Mouse (Mus musculus): ENCODE measurements around the gene Mettl5. TPM values are rescaled to one million over a fixed set of nuclear protein-coding genes. Genes with fewer than 3 reads are reported as not detected.

The Mettl5 gene
- polyA plus RNA-seq, 1 experiment from 2014 or later: 32.9 TPM

GRCm38 (mm10) chr2:69896224-69896581 lies 10.8 kb upstream of the Mettl5 start:
- Histone ChIP-seq H3K4me1 (ENCODE audit: control insufficient read depth, insufficient read depth, low read length) (peaks cover 5% of the 10 kb centered on the region; the same call in 1 of the 2 replicates), H3K4me2 (ENCODE audit: low read depth) (no peak overlapping the region), H3K9ac (ENCODE audit: low read length) (no peak overlapping the region), H3K9me3 (ENCODE audit: control insufficient read depth, low read length) (no peaks in the 10 kb centered on the region), H3K36me3 (ENCODE audit: control insufficient read depth, insufficient read depth, low read length) (no peaks in the 10 kb centered on the region), H3K4me3 (ENCODE audit: low read depth, low read length) (no peak overlapping the region), H3K27ac (ENCODE audit: low read depth, low read length) (no peak overlapping the region), H3K27me3 (ENCODE audit: control insufficient read depth, insufficient read depth, low read length) (no peaks in the 10 kb centered on the region)
- ATAC-seq (ENCODE audit: insufficient read depth, low FRiP score, low TSS enrichment) (no peak), DNase-seq (ENCODE audit: low spot score) (no peak)
- whole genome bisulfite sequencing: 96% methylated on average over 4 of the region's 4 CpGs

GRCm38 (mm10) chr2:69895502-69896223 lies 10.2 kb upstream of the Mettl5 start:
- no peak for DNase-seq (ENCODE audit: low spot score)
- no peaks in the 10 kb centered on the region for H3K27me3 ChIP-seq (ENCODE audit: control insufficient read depth, insufficient read depth, low read length)
- H3K36me3 ChIP-seq (ENCODE audit: control insufficient read depth, insufficient read depth, low read length): no peaks in the 10 kb centered on the region
- H3K9ac ChIP-seq (ENCODE audit: low read length): no peak overlapping the region
- no peak overlapping the region for H3K27ac ChIP-seq (ENCODE audit: low read depth, low read length)
- WGBS: 62% methylated on average over 14 of the region's 14 CpGs
- H3K4me3 ChIP-seq (ENCODE audit: low read depth, low read length): no peak overlapping the region
- no peak for ATAC-seq (ENCODE audit: insufficient read depth, low FRiP score, low TSS enrichment)
- peaks cover 5% of the 10 kb centered on the region; the same call in 1 of the 2 replicates for H3K4me1 ChIP-seq (ENCODE audit: control insufficient read depth, insufficient read depth, low read length)
- H3K9me3 ChIP-seq (ENCODE audit: control insufficient read depth, low read length): no peaks in the 10 kb centered on the region
- no peak overlapping the region for H3K4me2 ChIP-seq (ENCODE audit: low read depth)

- Histone ChIP-seq H3K4me2 (ENCODE audit: low read depth) (no peak overlapping the region), H3K4me3 (ENCODE audit: low read depth, low read length) (no peak overlapping the region), H3K4me1 (ENCODE audit: control insufficient read depth, insufficient read depth, low read length) (peaks cover 5% of the 10 kb centered on the region; the same call in 1 of the 2 replicates), H3K36me3 (ENCODE audit: control insufficient read depth, insufficient read depth, low read length) (no peaks in the 10 kb centered on the region), H3K9ac (ENCODE audit: low read length) (no peak overlapping the region), H3K9me3 (ENCODE audit: control insufficient read depth, low read length) (no peaks in the 10 kb centered on the region), H3K27me3 (ENCODE audit: control insufficient read depth, insufficient read depth, low read length) (no peaks in the 10 kb centered on the region), H3K27ac (ENCODE audit: low read depth, low read length) (no peak overlapping the region)
- ATAC-seq (ENCODE audit: insufficient read depth, low FRiP score, low TSS enrichment): no peak
- WGBS: 83% methylated on average over 5 of the region's 5 CpGs
- DNase-seq (ENCODE audit: low spot score): no peak
Measured at GRCm38 (mm10) chr2:69893891-69894290, 8.5 kb upstream of the Mettl5 start.

- no peaks in the 10 kb centered on the region for H3K9me3 ChIP-seq (ENCODE audit: control insufficient read depth, low read length)
- 96% methylated on average over 1 of the region's 1 CpGs for WGBS
- no peak overlapping the region for H3K4me3 ChIP-seq (ENCODE audit: low read depth, low read length)
- DNase-seq (ENCODE audit: low spot score): no peak
- peaks cover 2% of the 10 kb centered on the region; the same call in 1 of the 2 replicates for H3K4me1 ChIP-seq (ENCODE audit: control insufficient read depth, insufficient read depth, low read length)
- no peaks in the 10 kb centered on the region for H3K27me3 ChIP-seq (ENCODE audit: control insufficient read depth, insufficient read depth, low read length)
- no peak for ATAC-seq (ENCODE audit: insufficient read depth, low FRiP score, low TSS enrichment)
- no peak overlapping the region for H3K9ac ChIP-seq (ENCODE audit: low read length)
- no peak overlapping the region for H3K4me2 ChIP-seq (ENCODE audit: low read depth)
- H3K27ac ChIP-seq (ENCODE audit: low read depth, low read length): no peak overlapping the region
- H3K36me3 ChIP-seq (ENCODE audit: control insufficient read depth, insufficient read depth, low read length): no peaks in the 10 kb centered on the region
Measured at GRCm38 (mm10) chr2:69893145-69893544, 7.7 kb upstream of the Mettl5 start.

- DNase-seq (ENCODE audit: low spot score) (no peak), ATAC-seq (ENCODE audit: insufficient read depth, low FRiP score, low TSS enrichment) (no peak)
- no peaks in the 10 kb centered on the region for H3K27me3 ChIP-seq (ENCODE audit: control insufficient read depth, insufficient read depth, low read length)
- no peaks in the 10 kb centered on the region for H3K9me3 ChIP-seq (ENCODE audit: control insufficient read depth, low read length)
- WGBS: 59% methylated on average over 7 of the region's 7 CpGs
- no peak overlapping the region for H3K4me3 ChIP-seq (ENCODE audit: low read depth, low read length)
- H3K9ac ChIP-seq (ENCODE audit: low read length): no peak overlapping the region
- no peak overlapping the region for H3K27ac ChIP-seq (ENCODE audit: low read depth, low read length)
- H3K4me2 ChIP-seq (ENCODE audit: low read depth): no peak overlapping the region
- no peaks in the 10 kb centered on the region for H3K4me1 ChIP-seq (ENCODE audit: control insufficient read depth, insufficient read depth, low read length)
- no peaks in the 10 kb centered on the region for H3K36me3 ChIP-seq (ENCODE audit: control insufficient read depth, insufficient read depth, low read length)
Measured at GRCm38 (mm10) chr2:69890843-69891242, 5.4 kb upstream of the Mettl5 start.

- Histone ChIP-seq H3K4me1 (ENCODE audit: control insufficient read depth, insufficient read depth, low read length) (no peaks in the 10 kb centered on the region), H3K4me3 (ENCODE audit: low read depth, low read length) (no peak overlapping the region), H3K36me3 (ENCODE audit: control insufficient read depth, insufficient read depth, low read length) (no peaks in the 10 kb centered on the region), H3K9me3 (ENCODE audit: control insufficient read depth, low read length) (no peaks in the 10 kb centered on the region), H3K27me3 (ENCODE audit: control insufficient read depth, insufficient read depth, low read length) (no peaks in the 10 kb centered on the region), H3K4me2 (ENCODE audit: low read depth) (no peak overlapping the region), H3K27ac (ENCODE audit: low read depth, low read length) (no peak overlapping the region), H3K9ac (ENCODE audit: low read length) (no peak overlapping the region)
- no peak for ATAC-seq (ENCODE audit: insufficient read depth, low FRiP score, low TSS enrichment)
- 76% methylated on average over 2 of the region's 2 CpGs for WGBS
- no peak for DNase-seq (ENCODE audit: low spot score)
Measured at GRCm38 (mm10) chr2:69888957-69889356, 3.5 kb upstream of the Mettl5 start.

- DNase-seq (ENCODE audit: low spot score) (no peak), ATAC-seq (ENCODE audit: insufficient read depth, low FRiP score, low TSS enrichment) (no peak)
- Histone ChIP-seq H3K4me3 (ENCODE audit: low read depth, low read length) (peak overlapping the region; percentile 52), H3K27me3 (ENCODE audit: control insufficient read depth, insufficient read depth, low read length) (no peaks in the 10 kb centered on the region), H3K4me2 (ENCODE audit: low read depth) (peak overlapping the region; percentile 62), H3K9me3 (ENCODE audit: control insufficient read depth, low read length) (no peaks in the 10 kb centered on the region), H3K36me3 (ENCODE audit: control insufficient read depth, insufficient read depth, low read length) (no peaks in the 10 kb centered on the region), H3K27ac (ENCODE audit: low read depth, low read length) (no peak overlapping the region), H3K4me1 (ENCODE audit: control insufficient read depth, insufficient read depth, low read length) (no peaks in the 10 kb centered on the region), H3K9ac (ENCODE audit: low read length) (peak overlapping the region; percentile 66)
- WGBS: 7% methylated on average over 12 of the region's 12 CpGs
Measured at GRCm38 (mm10) chr2:69885050-69885449, 365 bp downstream of the Mettl5 start.

GRCm38 (mm10) chr2:69884581-69884980 lies 834 bp downstream of the Mettl5 start:
- H3K27ac ChIP-seq (ENCODE audit: low read depth, low read length): no peak overlapping the region
- no peak for DNase-seq (ENCODE audit: low spot score)
- no peaks in the 10 kb centered on the region for H3K9me3 ChIP-seq (ENCODE audit: control insufficient read depth, low read length)
- peak overlapping the region; percentile 62 for H3K4me2 ChIP-seq (ENCODE audit: low read depth)
- ATAC-seq (ENCODE audit: insufficient read depth, low FRiP score, low TSS enrichment): no peak
- no peak overlapping the region for H3K9ac ChIP-seq (ENCODE audit: low read length)
- no peaks in the 10 kb centered on the region for H3K4me1 ChIP-seq (ENCODE audit: control insufficient read depth, insufficient read depth, low read length)
- no peaks in the 10 kb centered on the region for H3K27me3 ChIP-seq (ENCODE audit: control insufficient read depth, insufficient read depth, low read length)
- 64% methylated on average over 6 of the region's 6 CpGs for WGBS
- peak overlapping the region; percentile 52; the same call in 1 of the 2 replicates for H3K4me3 ChIP-seq (ENCODE audit: low read depth, low read length)
- no peaks in the 10 kb centered on the region for H3K36me3 ChIP-seq (ENCODE audit: control insufficient read depth, insufficient read depth, low read length)

GRCm38 (mm10) chr2:69883990-69884391 lies 1.4 kb downstream of the Mettl5 start:
- Histone ChIP-seq H3K4me3 (ENCODE audit: low read depth, low read length) (no peak overlapping the region), H3K36me3 (ENCODE audit: control insufficient read depth, insufficient read depth, low read length) (no peaks in the 10 kb centered on the region), H3K27me3 (ENCODE audit: control insufficient read depth, insufficient read depth, low read length) (no peaks in the 10 kb centered on the region), H3K4me1 (ENCODE audit: control insufficient read depth, insufficient read depth, low read length) (no peaks in the 10 kb centered on the region), H3K9ac (ENCODE audit: low read length) (no peak overlapping the region), H3K9me3 (ENCODE audit: control insufficient read depth, low read length) (no peaks in the 10 kb centered on the region), H3K27ac (ENCODE audit: low read depth, low read length) (no peak overlapping the region), H3K4me2 (ENCODE audit: low read depth) (no peak overlapping the region)
- ATAC-seq (ENCODE audit: insufficient read depth, low FRiP score, low TSS enrichment) (no peak), DNase-seq (ENCODE audit: low spot score) (no peak)
- WGBS: 65% methylated on average over 2 of the region's 2 CpGs

Measured in neural tube, embryonic 11.5 days (tissue).